Mouse (Mus musculus): ENCODE results near the gene Bola1. TPM values are rescaled to one million over a fixed set of nuclear protein-coding genes. Genes with fewer than 3 reads are reported as not detected.

Gene Bola1
- polyA plus RNA-seq, 1 experiment from 2014 or later = 75.7 TPM

DNA sequence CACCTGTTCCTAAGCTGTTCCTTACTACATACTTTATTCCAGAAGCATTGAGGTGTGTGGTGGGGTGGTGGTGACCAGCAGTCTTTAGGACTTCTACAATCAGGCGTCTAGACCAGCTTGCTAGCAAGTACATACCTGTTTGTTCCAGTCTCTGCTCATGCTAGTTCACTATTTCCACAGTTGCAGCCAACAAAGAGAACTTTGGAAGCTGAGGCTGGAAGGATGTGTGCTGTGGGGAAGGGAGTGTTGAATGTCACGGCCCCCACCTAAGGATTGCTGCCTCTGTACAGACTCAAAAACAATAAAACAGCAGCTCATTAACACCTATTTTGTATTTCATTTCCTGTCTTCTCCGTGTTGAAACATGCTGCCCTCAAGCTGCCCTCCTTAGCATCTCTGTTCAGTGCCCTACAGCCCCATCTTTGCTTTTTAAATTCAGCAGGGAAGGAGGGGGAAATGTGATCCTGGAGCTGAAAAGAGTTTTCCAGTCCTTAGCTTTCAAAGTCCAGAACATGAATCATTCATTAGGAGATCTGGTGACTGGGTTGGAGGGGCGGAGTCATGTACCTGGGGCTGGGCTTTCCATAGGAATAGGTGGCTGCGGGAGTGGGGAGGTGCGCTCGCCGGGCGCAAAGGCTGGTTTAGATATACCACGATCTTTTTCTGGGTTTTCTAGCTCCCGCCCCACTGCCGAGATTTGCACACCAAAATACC is 58.5 kb downstream of the Bola1 start:
- peaks cover 8% of the 10 kb centered on the region; the same call in 1 of the 2 replicates for H3K4me1 ChIP-seq (replicated peaks; ENCODE audit: control insufficient read depth, insufficient read depth, low read length)
- H3K4me2 ChIP-seq (ENCODE audit: low read depth, low read length, severe bottlenecking) = peak overlapping the region; percentile 64
- DNase-seq (ENCODE audit: low spot score) (peak; percentile 71), ATAC-seq (replicated peaks; ENCODE audit: low FRiP score) (peak; percentile 60)
- no peaks in the 10 kb centered on the region for H3K27me3 ChIP-seq (ENCODE audit: control insufficient read depth, insufficient read depth, low read length)
- peak overlapping the region; percentile 36 for H3K4me3 ChIP-seq (ENCODE audit: low read depth, low read length)
- peak overlapping the region; percentile 51 for H3K9ac ChIP-seq (ENCODE audit: low read length)
- WGBS = 2% methylated on average over 12 of the region's 12 CpGs
- no peaks in the 10 kb centered on the region for H3K36me3 ChIP-seq (ENCODE audit: control insufficient read depth, insufficient read depth, low read length)
- H3K9me3 ChIP-seq (ENCODE audit: control insufficient read depth, low read length) = no peaks in the 10 kb centered on the region
- no peak overlapping the region for H3K27ac ChIP-seq (ENCODE audit: low read depth, low read length)

DNA sequence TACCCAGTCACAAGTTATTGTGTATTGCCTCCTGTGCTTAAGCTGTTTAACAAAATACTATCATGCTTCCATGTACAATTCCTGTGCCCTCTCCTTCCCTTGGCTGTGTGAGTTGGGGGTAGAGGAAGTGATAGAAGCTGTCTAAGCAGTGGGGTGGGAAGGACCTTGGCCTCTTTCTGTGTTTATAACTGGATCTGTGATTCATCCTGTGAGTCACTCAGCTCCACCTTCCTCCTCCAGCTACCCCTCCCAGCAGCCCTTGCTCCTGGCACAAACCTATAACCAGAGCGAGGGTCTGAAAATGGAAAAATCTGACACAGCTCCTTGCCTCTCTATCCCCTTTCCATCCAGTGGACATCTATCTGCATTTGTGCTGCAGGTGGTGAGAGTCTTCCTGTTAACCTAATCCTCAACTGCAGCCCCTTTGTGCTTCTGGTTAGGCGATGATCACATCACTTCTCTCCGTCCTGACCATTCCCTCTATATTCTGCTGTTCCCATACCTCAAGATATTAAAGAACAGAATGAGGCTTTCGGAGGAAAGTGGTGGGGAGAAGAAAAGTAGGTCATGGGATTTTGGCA is 59.2 kb downstream of the Bola1 start:
- no peak for DNase-seq (ENCODE audit: low spot score)
- Histone ChIP-seq H3K9me3 (ENCODE audit: control insufficient read depth, low read length) (no peaks in the 10 kb centered on the region), H3K4me1 (replicated peaks; ENCODE audit: control insufficient read depth, insufficient read depth, low read length) (peaks cover 8% of the 10 kb centered on the region; the same call in 1 of the 2 replicates), H3K27me3 (ENCODE audit: control insufficient read depth, insufficient read depth, low read length) (no peaks in the 10 kb centered on the region), H3K36me3 (ENCODE audit: control insufficient read depth, insufficient read depth, low read length) (no peaks in the 10 kb centered on the region; the same call in 1 of the 2 replicates), H3K4me2 (ENCODE audit: low read depth, low read length, severe bottlenecking) (peak overlapping the region; percentile 64; the same call in 1 of the 2 replicates), H3K4me3 (ENCODE audit: low read depth, low read length) (no peak overlapping the region), H3K9ac (ENCODE audit: low read length) (peak overlapping the region; percentile 5; the same call in 1 of the 2 replicates), H3K27ac (ENCODE audit: low read depth, low read length) (no peak overlapping the region)
- WGBS = 65% methylated on average over 4 of the region's 4 CpGs
- no peak for ATAC-seq (replicated peaks; ENCODE audit: low FRiP score)

- Histone ChIP-seq H3K9me3 (ENCODE audit: control insufficient read depth, low read length) (no peaks in the 10 kb centered on the region), H3K4me1 (replicated peaks; ENCODE audit: control insufficient read depth, insufficient read depth, low read length) (peaks cover 8% of the 10 kb centered on the region; the same call in 1 of the 2 replicates), H3K27me3 (ENCODE audit: control insufficient read depth, insufficient read depth, low read length) (no peaks in the 10 kb centered on the region), H3K4me2 (ENCODE audit: low read depth, low read length, severe bottlenecking) (no peak overlapping the region), H3K9ac (ENCODE audit: low read length) (no peak overlapping the region), H3K36me3 (ENCODE audit: control insufficient read depth, insufficient read depth, low read length) (no peaks in the 10 kb centered on the region; the same call in 1 of the 2 replicates), H3K4me3 (ENCODE audit: low read depth, low read length) (no peak overlapping the region), H3K27ac (ENCODE audit: low read depth, low read length) (no peak overlapping the region)
- WGBS = 84% methylated on average over 4 of the region's 4 CpGs
- no peak for ATAC-seq (replicated peaks; ENCODE audit: low FRiP score)
- DNase-seq (ENCODE audit: low spot score) = no peak
These were observed 59.7 kb downstream of the Bola1 start for GRCm38 (mm10) chr3:96159820-96160219.

DNA sequence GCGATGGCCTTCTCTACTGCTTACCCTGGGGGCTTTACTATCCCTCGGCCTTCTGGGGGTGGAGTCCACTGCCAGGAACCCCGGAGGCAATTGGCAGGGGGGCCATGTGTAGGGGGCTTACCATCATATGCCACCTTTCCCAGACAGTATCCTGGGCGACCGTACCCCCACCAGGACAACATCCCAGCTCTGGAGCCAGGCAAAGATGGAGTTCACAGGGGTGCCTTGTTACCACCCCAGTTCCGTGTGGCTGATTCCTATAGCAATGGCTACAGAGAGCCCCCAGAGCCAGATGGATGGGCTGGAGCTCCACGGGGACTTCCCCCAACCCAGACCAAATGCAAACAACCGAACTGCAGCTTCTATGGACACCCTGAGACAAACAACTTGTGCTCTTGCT is 64.0 kb downstream of the Bola1 start:
- Histone ChIP-seq H3K4me3 (ENCODE audit: low read depth, low read length) (no peak overlapping the region), H3K4me1 (replicated peaks; ENCODE audit: control insufficient read depth, insufficient read depth, low read length) (peaks cover 3% of the 10 kb centered on the region; the same call in 1 of the 2 replicates), H3K27me3 (ENCODE audit: control insufficient read depth, insufficient read depth, low read length) (no peaks in the 10 kb centered on the region), H3K27ac (ENCODE audit: low read depth, low read length) (no peak overlapping the region), H3K4me2 (ENCODE audit: low read depth, low read length, severe bottlenecking) (no peak overlapping the region), H3K9me3 (ENCODE audit: control insufficient read depth, low read length) (no peaks in the 10 kb centered on the region), H3K9ac (ENCODE audit: low read length) (no peak overlapping the region), H3K36me3 (ENCODE audit: control insufficient read depth, insufficient read depth, low read length) (peaks cover 2% of the 10 kb centered on the region; the same call in 1 of the 2 replicates)
- DNase-seq (ENCODE audit: low spot score) (no peak), ATAC-seq (replicated peaks; ENCODE audit: low FRiP score) (no peak)
- 86% methylated on average over 8 of the region's 8 CpGs for WGBS

GRCm38 (mm10) chr3:96152611-96153010 is 66.9 kb downstream of the Bola1 start:
- H3K4me2 ChIP-seq (ENCODE audit: low read depth, low read length, severe bottlenecking) = no peak overlapping the region
- WGBS = 94% methylated on average over 5 of the region's 5 CpGs
- no peaks in the 10 kb centered on the region for H3K4me1 ChIP-seq (replicated peaks; ENCODE audit: control insufficient read depth, insufficient read depth, low read length)
- H3K27ac ChIP-seq (ENCODE audit: low read depth, low read length) = no peak overlapping the region
- no peak overlapping the region for H3K9ac ChIP-seq (ENCODE audit: low read length)
- H3K27me3 ChIP-seq (ENCODE audit: control insufficient read depth, insufficient read depth, low read length) = no peaks in the 10 kb centered on the region
- H3K9me3 ChIP-seq (ENCODE audit: control insufficient read depth, low read length) = no peaks in the 10 kb centered on the region
- ATAC-seq (replicated peaks; ENCODE audit: low FRiP score) (no peak), DNase-seq (ENCODE audit: low spot score) (no peak)
- H3K4me3 ChIP-seq (ENCODE audit: low read depth, low read length) = no peak overlapping the region
- H3K36me3 ChIP-seq (ENCODE audit: control insufficient read depth, insufficient read depth, low read length) = peaks cover 2% of the 10 kb centered on the region; the same call in 1 of the 2 replicates

DNA sequence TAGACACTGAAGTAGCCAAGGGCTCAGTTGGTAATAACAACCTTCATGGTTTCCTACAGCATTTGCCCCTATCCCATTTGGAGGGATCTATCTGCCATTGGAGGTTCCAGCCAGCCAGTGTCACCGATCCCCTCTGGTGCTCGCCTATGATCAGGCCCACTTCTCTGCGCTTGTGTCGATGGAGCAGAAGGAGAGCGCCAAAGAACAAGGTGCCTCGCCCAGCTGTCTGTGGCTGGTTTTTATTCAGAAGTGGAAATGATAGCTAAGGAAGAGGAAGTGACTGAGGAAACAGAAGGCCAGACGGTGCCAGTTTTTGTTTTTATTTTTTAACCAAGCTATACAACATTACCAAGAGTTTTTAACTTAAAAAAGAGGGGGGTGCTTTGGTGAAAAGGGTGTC is 67.7 kb downstream of the Bola1 start:
- H3K27ac ChIP-seq (ENCODE audit: low read depth, low read length) = no peak overlapping the region
- 92% methylated on average over 7 of the region's 7 CpGs for WGBS
- ATAC-seq (replicated peaks; ENCODE audit: low FRiP score) = no peak

GRCm38 (mm10) chr3:96147950-96148349 is 71.6 kb downstream of the Bola1 start:
- no peak overlapping the region for H3K27ac ChIP-seq (ENCODE audit: low read depth, low read length)
- WGBS = 24% methylated on average over 5 of the region's 5 CpGs
- no peaks in the 10 kb centered on the region for H3K27me3 ChIP-seq (ENCODE audit: control insufficient read depth, insufficient read depth, low read length)
- DNase-seq (ENCODE audit: low spot score) = no peak
- no peak overlapping the region for H3K9ac ChIP-seq (ENCODE audit: low read length)
- no peak overlapping the region for H3K4me3 ChIP-seq (ENCODE audit: low read depth, low read length)
- H3K9me3 ChIP-seq (ENCODE audit: control insufficient read depth, low read length) = no peaks in the 10 kb centered on the region
- no peak for ATAC-seq (replicated peaks; ENCODE audit: low FRiP score)
- H3K4me2 ChIP-seq (ENCODE audit: low read depth, low read length, severe bottlenecking) = no peak overlapping the region
- H3K4me1 ChIP-seq (replicated peaks; ENCODE audit: control insufficient read depth, insufficient read depth, low read length) = no peaks in the 10 kb centered on the region
- H3K36me3 ChIP-seq (ENCODE audit: control insufficient read depth, insufficient read depth, low read length) = peaks cover 3% of the 10 kb centered on the region; the same call in 1 of the 2 replicates

More for the DNA sequence above, 67.7 kb downstream of the Bola1 start:
- DNase-seq (ENCODE audit: low spot score) = no peak
- H3K4me1 ChIP-seq (replicated peaks; ENCODE audit: control insufficient read depth, insufficient read depth, low read length) = no peaks in the 10 kb centered on the region
- no peaks in the 10 kb centered on the region for H3K9me3 ChIP-seq (ENCODE audit: control insufficient read depth, low read length)
- no peak overlapping the region for H3K9ac ChIP-seq (ENCODE audit: low read length)
- H3K36me3 ChIP-seq (ENCODE audit: control insufficient read depth, insufficient read depth, low read length) = peaks cover 2% of the 10 kb centered on the region; the same call in 1 of the 2 replicates
- no peak overlapping the region for H3K4me2 ChIP-seq (ENCODE audit: low read depth, low read length, severe bottlenecking)
- no peak overlapping the region for H3K4me3 ChIP-seq (ENCODE audit: low read depth, low read length)
- no peaks in the 10 kb centered on the region for H3K27me3 ChIP-seq (ENCODE audit: control insufficient read depth, insufficient read depth, low read length)

Measured in forebrain, embryonic 11.5 days (tissue).